Mouse (Mus musculus) kidney, postnatal 36 days (tissue): ENCODE data around the gene Fgfr2.

Experiments used
- DNase-seq, 2 experiments: peaks; one replicate each; pipeline ENCODE4 v3.0.0; 2021 to 2022; ENCODE audit warnings: mixed read lengths in 2 of 2

The Fgfr2 gene

DNA sequence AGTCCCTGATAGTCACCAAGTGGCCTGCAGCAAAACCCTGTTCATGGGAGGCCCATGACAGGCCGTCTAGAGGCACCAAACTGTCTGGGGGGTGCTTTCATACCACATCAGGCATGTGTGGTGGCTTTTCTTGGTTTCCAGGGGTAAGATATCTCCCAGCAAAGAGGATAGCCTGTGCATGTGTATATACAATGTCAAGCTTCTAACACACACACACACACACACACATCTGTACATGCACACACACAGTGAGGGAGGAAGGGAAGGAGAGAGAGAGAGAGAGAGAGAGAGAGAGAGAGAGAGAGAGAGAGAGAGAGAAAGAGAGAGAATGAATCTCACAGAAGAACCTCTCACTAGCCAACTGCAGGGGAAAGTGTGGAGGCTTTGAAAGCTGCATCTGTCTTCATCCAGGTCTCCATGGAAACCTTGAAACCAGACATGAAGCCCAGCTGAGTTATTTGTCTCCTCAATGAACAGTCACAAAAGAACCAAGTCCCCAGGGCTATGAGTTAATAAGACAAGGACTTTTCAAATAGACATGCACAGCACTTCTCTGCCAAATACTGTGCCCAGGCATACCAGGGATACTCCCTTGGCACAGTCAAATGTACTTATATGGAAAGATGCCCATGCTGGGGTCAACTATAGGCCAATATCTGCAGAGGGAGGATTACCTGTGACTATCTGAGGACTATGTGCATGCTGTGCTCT, 1110.0 kb downstream of the Fgfr2 start:
- DNase-seq: no peak

DNA sequence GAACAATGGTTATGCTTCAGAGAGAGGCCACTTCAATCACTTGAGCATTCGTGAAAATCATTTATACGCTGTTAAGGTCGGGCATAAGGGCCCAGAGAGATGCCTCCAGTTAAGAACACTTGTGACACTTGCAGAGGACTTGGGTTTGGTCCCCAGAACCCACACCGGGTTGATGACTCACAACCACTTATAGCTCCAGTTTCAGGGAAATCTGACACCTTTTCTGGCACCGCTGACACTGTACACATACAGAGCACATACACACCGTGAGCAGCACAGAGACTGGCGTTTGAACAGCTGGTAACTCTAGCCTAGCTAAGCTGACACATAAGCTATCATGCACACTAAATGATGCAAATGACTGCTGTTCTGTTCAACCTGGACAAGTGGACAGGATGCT, 1114.1 kb downstream of the Fgfr2 start:
- no peak for DNase-seq

DNA sequence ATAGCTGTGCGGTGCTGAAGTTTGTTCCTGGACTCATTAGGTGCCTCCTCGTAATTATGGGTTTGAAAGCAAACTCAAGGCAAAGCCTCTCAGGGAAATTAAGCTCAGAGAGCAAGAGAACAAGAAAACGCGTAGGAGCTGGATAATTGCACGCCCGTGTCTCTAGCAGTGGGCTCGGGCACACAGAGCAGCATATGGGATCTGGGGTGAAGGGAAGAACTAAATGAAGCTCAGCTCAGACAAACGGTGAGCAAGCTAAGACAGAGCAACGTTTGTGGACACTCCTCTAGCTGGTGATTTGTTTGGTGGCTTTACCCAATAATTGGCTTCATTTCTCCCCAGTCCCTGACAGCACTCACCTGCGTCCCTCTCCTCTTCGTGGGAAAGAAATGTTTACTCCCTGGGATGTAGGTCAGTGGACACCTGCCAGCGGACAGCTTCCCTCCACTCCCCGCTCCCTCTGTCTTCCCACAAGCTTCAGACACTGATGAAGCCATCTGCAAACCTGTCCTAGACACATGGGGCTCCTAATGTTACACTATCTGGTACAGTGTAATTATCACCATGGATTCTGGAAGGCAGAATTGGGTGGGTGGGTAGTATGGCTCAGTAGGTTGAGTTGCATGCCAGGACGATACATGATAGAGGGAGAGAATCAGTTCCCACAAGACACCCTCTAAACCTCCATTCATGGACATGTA, 1117.0 kb downstream of the Fgfr2 start:
- DNase-seq: no peak

DNA sequence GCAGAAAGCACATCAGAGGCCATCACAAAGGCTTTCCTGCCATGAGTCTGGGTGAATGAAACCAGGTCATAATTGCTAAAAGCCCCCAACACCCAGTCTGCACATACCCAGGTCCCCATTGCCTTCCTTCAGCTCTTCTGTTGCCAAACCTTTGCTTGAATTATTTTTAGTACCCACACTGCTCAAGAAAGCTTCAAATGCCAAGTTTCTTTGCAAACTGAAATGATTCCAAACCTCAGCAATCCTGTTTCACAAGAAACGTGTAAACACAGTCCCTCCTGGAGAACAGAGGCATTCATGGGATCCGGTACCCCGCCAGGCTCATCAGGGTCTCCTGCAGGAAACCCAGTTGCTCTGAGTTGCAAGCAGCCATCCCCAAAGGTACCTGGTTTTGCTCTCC, 1130.3 kb downstream of the Fgfr2 start:
- no peak for DNase-seq

DNA sequence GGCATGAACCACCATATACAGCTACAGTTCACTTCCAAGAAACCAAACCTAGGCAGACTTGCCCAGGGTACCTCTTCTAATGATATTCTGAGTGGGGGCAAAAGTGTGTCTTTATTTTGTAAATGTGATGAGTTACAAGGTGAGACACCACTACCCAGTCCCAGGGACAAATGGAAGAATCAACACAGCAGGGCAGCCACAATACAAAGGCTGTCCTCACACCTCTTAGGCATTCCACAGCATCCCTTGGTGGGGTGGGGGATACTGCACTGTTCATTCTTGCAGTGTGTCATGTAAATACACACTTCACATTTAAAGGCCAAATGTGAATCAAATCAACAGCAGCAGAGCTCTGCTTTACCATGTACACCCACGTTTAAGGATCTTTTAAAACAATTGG, 1130.9 kb downstream of the Fgfr2 start:
- DNase-seq: no peak

DNA sequence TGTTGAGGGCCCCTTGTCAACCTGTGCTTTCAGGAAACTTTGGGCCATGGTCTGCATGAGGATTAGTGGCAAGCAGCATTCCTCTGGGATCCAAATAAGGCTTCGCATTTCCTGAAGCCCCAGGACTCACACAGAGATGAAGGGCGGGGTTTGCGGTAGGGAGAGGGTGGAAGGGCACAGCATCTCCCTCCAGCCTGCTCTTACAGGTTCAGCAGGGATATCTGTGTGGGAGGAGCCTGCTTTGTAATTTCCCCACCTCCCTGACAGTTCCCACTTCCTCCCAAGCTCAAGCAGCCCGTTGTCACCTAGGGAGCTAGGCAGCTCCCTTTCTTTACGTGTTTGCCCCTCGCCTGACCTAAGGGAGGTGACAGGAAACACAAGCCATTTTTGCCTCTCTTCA, 1134.1 kb downstream of the Fgfr2 start:
- DNase-seq: no peak

DNA sequence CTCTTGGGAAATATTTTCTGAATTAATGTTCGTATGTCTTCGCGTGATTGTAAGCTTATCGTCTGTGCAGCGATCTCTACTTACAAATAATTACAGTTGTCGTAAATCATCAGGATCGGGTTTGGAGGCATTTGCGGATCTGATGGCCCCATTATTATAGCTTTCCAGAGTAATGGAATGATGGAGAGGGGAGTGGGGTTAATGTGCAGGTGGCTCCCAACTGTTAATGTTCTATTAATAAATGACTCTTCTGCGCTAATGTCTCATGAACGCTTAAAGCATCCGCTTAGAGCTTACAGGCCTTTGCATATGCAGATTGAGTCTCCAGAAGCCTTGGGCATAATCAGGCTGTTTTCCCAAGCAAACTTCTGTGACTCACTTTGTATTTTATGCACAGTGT, 1144.5 kb downstream of the Fgfr2 start:
- no peak for DNase-seq

DNA sequence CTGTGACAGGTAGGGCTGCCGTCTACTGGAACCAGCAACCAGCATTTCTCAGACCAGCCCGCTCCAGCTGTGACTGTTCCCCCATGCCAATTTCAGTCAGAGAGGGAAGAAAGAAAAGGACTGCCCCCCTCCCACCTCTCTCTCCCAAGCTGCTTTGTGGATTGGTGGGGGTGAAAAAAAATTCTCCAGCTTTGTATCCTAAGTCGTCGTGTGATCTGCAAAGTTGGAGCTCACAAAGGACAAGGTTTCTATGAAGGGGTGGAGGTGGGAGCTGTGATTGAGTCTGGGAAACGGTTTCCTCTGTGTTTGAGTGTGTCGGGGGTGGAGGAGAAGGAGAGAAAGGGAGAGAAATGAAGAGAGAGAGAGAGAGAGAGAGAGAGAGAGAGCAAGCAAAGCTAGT, 1147.3 kb downstream of the Fgfr2 start:
- DNase-seq: no peak

DNA sequence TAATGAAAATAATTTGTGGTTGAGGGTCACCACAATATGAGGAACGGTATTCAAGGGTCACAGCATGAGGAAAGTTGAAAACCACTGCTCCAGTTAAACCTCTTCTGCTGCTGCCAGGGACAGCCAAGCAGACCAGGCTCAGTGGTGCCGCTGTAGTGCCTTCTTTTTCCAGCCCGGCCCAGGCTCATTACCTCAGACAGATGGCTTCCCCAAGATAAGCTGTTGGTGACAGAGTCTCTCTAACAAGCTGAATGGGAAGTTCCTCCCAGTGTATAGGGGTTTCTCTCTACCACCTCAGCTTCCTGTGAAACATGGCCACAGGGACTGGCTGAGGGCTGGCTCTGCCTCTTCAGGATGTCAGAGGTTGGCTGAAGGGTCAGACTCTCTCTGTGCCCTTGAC, 1152.9 kb downstream of the Fgfr2 start:
- DNase-seq: no peak

DNA sequence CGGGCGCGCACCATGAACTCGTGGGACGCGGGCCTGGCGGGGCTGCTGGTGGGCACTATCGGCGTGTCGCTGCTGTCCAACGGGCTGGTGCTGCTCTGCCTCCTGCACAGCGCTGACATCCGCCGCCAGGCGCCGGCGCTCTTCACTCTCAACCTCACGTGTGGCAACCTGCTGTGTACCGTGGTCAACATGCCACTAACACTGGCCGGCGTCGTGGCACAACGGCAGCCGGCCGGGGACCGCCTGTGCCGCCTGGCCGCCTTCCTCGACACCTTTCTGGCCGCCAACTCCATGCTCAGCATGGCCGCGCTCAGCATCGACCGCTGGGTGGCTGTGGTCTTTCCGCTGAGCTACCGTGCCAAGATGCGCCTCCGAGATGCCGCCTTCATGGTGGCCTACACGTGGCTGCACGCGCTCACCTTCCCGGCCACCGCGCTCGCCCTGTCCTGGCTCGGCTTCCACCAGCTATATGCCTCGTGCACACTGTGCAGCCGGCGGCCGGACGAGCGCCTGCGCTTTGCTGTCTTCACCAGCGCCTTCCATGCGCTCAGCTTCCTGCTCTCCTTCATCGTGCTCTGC, 1156.1 kb downstream of the Fgfr2 start:
- no peak for DNase-seq

DNA sequence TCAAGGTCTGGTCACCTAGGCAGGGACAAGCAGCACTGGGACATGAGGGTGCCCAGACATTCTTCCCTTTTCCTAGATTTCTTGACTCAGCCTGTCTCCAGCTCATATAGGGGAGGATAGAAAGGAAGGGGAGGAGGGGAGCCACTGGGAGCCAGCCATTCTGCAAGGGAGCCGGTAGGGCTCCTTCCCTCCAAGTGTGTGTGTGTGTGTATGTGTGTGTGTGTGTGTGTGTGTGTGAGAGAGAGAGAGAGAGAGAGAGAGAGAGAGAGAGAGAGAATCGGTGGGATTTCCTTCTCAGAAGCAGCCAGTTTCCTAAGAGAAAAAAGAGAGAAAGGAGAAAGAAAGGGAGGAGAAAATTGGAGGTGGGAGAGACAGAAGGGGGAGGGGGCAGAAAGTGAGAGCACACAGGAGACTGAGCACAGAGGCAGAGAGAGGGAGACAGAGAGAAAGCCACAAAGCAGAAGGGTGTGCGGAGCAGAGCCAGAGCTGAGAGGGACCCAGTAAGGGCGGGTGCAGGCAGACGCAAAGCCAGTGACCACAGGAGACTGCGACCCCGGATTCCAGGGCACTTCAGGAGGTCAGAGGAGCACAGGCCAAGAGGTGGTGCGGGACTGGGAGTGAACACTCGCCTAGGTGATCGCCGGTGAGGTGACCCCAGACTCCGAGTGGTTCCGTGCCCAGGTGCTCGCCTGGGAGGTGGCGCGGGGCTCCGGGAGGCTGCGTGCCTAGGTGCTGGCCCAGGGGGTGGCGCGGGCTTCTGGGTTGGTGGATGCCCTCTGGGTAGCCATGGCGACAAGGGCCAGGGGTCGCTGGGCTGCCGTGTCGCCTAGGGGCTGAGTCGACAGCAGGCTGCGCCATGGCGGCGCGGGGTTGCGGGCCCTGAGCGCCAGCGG, 1156.9 kb downstream of the Fgfr2 start, which contains the start of gene Gpr26:
Gene Gpr26, plus strand, starts transcription at position 438 of the 893 bp plus-strand sequence.
- DNase-seq: no peak

DNA sequence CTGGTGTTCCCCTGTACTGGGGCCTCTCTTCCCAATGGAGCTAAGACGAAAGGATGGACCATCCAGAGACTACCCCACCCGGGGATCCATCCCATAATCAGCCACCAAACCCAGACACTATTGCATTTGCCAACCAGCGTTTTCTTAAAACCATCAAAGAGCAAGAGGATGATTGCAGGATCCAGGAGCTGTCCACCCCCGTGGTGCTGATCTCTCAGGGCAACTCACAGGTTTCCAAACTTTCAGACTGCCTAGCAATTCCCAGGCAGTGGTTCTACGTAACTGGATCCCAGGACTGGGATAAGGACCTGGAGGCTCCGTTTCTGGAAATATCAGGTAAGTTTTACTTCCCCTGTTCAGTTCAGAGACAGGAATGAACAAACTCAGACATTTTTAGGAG, 1162.6 kb downstream of the Fgfr2 start:
- DNase-seq: peak; percentile 11 to 78

DNA sequence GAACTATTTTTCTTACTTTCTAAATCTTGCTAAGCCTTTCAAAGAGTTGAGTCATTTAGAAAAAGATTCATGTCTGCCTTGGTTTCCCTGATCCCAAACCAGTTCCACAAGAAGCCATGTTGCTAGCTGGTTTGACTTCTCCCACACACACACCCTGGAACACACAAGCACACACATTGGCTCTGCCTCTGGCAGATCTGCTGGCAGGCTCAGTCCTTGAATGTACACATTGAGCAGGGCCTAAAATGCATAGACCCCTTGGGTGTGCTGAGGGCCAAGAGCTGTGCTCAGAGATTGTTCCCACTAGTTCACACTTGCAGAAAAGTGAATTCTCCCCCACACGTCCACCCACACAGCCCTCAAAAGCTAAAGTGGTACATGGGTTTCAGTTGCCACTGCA, 1164.4 kb downstream of the Fgfr2 start:
- no peak for DNase-seq

DNA sequence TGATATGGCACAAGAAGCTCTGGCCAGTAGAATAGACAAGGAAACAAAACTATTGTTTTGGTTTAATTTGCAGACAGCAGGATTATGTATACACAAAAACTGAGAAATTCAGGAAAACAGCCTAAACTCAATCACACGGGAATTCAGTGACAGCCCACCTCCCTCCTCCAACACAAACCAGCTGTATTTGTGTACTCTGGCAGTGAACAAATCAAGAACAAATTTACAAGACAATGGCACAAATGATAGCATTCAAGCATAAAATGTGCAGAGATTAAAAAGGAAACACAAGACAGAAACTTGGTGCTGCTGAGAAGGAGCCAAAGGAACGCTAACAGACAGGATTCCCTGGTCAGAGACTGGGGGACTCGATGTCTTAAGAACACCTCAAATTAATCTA, 1169.7 kb downstream of the Fgfr2 start:
- no peak for DNase-seq

DNA sequence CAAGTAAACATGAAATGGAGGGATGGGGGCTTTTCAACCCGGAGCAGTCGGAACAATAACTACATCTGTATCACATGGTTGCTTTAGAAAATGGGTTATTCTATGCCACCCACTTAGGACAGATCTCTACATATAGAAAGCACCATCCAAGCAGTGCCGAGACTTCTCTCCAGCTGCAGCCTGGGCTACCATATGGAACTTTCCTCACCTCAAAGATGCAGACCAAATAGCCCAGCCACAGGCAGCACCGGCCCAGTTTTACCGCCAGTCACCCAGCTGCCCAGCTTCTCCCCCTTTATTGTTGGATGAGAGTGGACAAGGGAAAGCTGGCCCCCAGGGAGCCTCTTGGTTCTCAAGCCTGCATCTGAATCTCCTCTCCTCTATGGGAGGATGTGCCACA, 1172.0 kb downstream of the Fgfr2 start:
- DNase-seq: no peak

DNA sequence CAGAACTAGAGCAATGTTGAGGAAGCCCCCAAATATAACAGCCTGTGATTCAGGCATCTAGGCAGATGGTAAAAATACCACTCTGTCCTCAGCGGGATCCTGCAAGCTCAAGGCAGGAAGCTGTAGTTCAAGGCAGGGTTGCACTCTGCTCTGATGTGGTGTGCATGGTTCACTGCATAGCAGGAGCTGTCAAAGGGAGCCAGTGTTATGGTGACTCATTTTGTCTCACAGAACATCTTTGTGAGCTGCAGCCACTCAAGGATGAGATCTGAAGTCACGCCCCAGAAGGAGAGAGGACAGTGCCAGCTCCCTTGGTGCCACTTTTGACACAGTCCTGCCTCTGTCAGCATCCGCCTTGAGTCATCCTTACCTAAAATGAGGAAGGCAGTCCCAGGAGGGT, 1185.5 kb downstream of the Fgfr2 start:
- DNase-seq: no peak

DNA sequence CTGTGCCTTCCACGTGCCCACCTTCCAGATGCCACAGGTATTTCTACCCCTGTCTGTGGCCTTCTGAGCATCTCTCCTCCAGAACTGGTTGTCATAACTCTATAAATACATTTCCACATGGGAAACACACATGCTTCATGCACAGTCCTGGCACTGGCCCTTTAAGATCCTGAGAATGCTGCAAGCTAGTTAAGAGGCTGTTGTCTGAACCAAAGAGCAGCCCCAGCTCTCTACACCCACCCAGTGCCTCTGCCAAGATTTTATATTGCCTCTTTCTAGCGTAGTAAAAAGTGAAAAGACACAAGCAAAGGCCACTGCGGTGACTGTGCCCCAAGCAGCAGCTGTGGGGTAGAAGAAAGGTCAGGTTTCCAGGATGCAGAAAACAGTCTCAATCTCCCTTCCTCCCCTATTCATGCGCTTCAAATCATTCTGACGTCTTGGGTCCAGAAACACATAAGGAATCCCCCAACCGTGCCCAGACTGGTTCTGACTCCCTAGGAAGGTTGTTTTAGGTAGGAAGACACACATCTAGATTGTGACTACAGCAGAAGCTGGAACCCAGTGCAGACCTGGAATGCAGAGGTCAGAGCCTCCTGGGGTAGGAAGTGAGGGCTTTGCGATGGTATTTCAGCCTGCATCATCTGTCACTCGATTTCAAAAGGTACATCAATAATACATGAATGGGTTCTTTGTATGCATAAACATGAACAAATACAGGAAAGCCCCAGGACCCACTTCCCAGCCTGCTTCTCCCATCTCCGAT, 1195.7 kb downstream of the Fgfr2 start:
- DNase-seq: no peak

DNA sequence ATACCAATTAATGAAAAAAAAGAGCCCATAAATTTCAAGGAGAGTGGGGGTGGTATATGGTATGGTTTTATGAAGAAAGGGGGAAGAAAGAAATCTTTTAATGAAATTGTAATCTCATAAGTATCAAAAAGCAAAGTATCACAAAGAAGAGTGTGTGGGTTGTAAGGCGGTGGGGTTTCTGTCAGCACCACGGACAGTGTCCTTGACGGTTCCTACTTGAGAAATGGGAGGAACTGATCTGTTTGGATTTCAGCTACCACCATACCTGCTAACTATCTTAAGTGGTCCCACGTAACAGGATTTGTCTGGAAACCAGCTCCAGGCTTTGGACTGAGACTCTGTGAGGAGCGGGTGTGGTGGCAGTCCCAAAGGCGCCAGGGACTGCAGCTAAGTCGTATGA, 1205.8 kb downstream of the Fgfr2 start:
- DNase-seq: peak in 1 of 2 experiments; percentile 21

DNA sequence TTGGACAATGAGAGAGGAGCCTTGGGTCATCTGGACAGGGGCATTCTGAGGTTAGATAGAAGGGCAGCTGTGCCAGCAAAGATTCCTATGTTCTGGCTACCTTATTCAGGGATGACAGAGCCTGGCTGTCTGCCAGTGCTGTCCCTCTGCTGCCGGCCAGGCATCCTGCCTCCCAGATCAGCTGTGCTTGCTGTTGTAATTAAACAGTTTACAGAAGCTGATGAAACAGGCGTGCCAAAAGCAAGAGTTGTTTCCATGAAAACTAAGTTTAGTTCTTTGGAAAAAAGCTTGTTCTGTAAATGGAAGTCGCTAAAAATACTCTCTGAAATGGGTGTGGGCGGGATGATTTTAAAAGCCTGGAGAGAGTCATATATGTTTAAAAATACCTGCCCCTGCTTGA, 1213.5 kb downstream of the Fgfr2 start:
- DNase-seq: peak in 1 of 2 experiments; percentile 4

DNA sequence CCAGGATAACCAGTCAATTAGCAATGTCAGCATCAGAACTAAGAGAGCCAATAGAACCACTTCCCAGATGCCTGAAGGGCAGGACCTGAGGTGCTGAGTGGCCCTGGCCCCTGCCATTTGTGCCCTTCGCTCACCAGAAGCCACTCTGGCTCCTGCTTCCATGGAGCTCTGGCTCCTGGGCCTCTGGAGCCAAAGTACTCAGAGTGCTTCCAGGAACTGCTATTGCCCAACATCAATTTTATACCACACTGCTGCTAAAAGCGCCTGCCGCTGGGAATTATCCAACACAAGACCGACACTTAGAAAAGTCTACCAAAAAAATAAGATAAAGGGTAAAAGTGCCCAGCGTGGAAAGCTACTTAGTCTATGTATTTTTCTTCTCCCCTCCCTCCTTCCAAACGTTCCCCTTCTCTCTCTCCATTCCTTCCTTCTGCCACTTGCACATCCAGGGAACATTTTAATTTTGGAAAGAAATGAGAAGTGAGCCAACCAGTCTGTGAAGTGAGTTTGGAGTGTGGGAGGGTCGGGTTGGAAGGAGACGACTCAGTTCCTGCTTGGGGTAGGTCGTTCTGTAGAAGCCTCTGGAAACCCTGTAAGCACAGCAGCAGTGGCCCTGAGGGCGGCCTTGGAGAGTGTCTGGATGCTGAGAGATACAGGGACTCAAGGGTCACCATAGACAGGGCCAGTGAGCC, 1216.5 kb downstream of the Fgfr2 start:
- no peak for DNase-seq

DNA sequence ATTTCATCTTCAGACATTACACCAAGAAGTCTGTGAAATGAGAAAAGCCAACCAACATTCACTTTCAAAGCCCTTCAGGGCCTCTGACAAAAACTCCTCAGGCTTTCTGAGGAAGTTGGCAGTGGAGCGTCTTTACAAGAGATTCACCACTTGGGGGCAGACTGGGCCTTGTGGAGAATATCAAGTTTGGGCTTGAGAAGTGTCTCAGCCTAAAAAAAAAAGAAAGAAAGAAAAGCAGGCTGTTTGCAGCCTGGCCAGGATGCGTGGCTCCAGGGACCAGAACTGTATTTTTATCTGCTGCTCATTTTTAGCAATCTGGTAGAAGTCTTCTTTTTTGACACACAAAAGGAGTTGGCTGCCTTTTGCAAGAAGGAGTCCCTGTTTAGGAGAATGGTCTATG, 1223.8 kb downstream of the Fgfr2 start:
- DNase-seq: peak; percentile 52 to 77

DNA sequence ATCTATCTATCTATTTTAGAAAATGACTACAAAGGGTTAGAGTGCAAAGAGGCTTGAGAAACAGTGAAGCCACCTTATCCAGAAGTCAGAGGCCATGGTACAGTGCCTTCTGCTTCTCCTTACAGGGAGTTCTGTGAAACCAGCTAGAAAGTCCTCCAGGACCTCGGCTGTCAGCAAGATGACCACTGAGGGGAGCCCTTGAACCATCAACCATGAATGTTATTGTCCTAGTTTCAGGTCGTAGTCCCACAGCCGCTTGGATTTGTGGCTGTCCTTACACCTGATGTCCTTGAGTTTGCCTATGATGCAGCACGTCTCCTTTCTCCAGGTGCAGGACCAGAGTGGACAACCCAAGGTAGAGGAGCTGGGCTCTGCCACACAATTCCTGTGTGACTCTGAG, 1225.9 kb downstream of the Fgfr2 start:
- DNase-seq: peak; percentile 3 to 52
